Mouse (Mus musculus) activated CD4-positive, CD25-positive, alpha-beta regulatory T cell, adult 4 months (primary cell): ENCODE measurements around the gene Met. TPM values are rescaled to one million over a fixed set of nuclear protein-coding genes. Genes with fewer than 3 reads are reported as not detected.

Experiments used
- ATAC-seq: one replicate; pipeline ENCODE4 v1.8.0; 2017
- polyA plus RNA-seq, 2 experiments: library from polyadenylated mRNA; unstranded; fragments of 100-300 nt; shearing (Covaris generic); gene quantifications; one replicate each; pipeline ENCODE4 v1.2.1; 2017

Met gene
- polyA plus RNA-seq, 2 experiments from 2014 or later: not detected

DNA sequence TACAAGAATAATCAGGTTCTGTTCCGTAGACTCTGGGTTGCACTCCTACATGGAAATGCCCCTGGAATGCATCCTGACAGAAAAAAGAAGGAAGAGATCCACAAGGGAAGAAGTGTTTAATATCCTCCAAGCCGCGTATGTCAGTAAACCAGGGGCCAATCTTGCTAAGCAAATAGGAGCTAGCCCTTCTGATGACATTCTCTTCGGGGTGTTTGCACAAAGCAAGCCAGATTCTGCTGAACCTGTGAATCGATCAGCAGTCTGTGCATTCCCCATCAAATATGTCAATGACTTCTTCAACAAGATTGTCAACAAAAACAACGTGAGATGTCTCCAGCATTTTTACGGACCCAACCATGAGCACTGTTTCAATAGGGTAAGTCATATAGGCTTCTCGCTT is 28.5 kb downstream of the Met start:
- no peak for ATAC-seq

DNA sequence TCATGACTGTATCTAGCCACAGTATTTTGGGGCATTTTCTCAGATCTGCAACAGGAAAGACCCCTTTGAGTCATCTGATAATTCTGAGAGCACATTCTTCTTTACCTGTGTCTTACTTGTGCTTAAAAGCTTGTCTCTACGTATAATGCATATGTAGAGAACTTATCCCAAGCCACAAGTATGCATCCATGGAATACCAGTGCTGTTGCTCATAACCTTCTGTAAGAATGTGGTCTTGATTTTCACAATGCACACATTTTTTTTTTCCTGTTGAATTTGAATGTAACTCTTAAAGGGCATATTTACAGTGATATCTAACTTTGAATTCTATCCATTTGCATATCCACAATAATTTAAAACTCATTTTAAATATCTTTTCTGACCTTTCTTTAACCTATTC is 31.8 kb downstream of the Met start:
- ATAC-seq: no peak

DNA sequence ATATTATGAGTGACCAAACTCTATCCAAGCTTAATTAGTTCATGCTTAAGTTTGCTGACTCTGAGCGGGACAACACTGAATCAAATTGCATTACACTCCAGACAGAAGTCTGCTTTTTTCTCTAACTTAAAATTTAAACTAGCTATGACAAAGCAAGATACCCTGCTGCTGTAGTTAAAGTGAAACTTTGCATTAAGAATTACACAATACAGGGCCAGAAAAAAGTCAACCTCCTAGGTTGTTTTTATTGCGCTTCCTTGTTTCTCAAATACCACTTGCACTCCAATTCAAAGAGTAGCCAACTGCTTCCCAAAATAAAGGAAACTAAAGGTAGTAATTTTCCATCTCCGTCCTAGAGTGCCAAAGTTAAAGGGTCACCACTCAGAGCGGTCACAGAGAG is 33.8 kb downstream of the Met start:
- ATAC-seq: no peak

DNA sequence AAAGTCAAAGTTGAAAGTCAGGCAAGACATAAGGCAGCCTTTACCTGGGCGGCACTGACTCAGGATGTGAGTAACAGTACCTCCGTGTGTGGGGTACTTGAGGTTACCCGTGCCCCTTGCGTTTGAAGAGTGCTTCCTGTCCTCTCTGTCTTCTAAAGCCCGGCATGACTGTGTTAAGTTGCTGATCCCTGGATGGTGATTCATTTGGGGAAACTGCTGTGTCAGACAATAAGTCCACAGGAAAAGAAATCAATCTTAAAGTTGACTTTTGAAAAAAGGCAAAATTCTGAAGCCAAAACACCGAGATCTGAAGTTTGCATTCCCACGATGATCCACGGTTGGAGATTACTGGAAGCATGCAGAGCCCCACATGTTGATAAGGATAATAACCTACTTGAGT is 35.2 kb downstream of the Met start:
- ATAC-seq: no peak

DNA sequence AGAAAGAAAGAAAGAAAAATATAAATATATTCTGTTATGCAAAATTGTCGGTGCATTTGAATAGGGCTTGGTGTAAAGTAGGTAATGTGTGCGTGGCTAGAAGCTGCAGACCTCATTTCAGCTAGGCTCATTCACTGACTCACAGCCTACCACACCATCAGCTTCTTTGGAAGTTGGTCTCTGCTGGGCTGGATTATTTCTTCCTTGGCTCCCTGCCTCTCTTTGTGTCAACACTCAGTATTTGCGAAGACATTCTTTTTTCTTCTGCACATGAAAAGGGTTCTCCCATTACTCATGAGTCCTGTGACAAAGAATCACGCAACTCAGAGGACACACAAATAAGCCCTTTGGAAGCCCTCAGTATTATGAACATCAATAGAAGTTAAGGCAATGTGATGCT is 37.8 kb downstream of the Met start:
- no peak for ATAC-seq

DNA sequence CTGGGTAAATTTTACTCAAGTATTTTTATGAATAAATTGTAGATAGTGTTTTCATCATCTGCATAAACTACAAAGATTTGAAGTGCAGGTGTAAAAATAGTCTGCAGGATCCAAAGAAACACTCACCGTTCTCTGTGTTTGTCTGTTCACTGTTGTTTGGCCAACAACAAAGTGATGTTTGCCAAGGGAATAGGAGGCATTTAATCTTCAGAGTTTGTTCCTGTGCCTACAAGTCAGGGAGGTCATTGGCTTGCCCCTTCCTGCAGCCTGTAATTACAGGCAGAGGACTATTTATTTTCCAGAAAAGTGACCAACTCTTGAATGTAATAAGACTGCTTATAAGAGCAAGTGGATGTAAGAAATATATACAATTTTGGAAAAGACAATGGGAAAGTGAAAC is 38.7 kb downstream of the Met start:
- ATAC-seq: no peak

DNA sequence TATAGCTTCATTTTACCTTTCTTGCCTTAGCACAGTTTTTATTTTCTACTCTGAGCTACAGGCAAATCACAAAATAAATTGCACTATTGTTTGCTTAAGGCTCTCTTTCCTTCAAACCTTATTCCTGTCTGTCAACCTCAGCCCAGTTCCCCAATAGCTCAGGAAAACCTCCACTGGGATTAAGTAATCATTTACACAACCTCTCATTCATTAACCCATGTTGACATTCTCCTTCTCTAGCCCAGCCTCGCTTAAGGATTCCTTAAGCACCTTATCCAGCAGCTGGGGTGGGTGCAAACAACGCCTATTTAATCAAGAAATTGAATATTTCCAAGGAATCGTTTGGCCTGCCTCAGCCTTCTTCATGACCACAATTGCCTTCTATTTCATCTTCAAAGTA is 40.1 kb downstream of the Met start:
- ATAC-seq: no peak

DNA sequence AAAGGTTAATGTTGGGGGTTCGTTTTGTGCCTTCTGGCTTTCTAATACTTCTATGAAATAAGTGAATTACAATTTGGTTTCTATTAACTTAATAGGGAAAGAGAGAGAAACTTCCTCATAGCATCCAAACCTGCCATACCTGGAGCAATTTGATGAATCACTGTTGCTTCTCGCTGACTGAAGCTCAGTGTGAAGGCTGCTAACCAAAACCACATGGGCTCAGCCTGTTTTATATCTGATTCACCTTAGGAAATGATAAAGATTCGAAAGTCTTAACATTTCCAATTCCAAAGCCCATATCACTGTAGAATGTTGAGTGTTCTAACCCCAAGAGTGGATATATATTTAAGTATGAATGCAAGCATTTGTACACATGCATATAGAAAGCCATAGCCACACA is 41.9 kb downstream of the Met start:
- no peak for ATAC-seq

DNA sequence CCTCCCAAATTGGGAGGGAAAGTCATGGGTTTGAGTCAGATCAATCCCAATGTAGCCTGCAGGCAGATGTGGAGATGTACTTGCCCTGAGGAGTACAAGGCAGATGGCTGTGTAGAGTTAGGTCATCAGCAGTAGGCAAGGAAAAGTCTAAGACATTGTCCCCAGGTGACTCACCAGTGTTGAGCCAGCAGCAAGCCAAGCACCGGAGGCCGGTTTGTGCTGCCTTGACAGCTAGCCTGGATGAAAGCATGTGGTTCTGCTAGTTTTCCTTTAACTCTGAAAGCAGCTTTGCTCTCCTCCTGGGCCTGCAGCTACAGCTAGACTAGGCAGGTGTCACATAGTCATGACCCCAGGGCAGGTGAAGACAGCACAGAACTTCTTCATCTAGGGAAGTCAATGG is 43.2 kb downstream of the Met start:
- ATAC-seq: no peak

DNA sequence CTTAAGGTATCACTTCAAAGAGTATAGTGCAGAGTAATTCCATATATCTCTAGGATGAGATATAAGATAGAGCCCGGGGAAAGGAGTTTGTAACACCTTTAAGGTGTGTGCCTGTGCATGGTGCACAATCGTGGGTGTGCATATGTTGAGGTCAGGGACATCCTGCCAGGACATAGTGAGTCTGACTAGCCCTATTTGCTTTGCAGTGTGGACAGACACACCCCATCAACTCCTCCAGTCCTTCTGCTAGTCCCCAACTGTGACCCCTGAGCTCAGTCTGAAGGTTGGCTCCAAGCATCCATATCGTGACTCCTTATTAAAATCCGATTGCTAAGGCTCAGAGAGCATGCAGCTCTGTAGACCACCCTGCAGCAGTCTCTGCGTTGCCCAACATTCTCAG is 44.6 kb downstream of the Met start:
- no peak for ATAC-seq

DNA sequence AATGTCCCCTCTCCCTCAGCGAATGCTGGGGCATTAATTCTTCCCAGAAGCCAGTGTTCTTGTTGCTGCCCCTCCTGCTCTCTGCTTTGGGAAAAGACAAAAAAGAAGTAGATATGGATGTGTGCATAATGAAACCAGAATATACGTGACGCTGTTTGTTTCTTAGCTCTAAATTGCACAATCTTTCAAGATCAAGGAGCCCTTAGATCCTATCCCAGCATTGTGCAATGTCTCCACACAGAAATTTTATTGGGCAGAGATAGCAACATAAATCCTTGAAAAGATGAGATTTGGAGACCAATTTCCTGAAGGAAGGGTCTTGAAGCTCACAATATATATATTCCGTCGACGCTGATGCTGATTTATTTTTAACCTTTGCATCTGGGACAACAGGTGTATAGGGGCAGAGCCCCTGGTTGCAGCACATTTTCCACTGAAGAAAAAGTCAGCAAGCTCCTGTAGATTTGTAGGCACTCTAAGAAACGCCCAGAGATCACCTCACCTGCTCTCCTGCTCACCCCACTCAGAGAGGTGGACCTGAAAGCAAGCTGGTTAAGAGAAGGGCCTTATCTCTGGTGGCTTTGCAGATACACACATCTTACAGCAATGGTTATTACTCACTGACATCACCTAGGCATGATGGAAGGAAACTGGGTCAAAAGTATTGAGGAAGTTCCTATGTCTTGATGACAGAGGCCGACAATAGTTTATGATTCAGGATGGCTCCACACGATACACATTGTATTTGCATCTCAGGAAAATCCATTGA is 45.2 kb downstream of the Met start:
- ATAC-seq: no peak

DNA sequence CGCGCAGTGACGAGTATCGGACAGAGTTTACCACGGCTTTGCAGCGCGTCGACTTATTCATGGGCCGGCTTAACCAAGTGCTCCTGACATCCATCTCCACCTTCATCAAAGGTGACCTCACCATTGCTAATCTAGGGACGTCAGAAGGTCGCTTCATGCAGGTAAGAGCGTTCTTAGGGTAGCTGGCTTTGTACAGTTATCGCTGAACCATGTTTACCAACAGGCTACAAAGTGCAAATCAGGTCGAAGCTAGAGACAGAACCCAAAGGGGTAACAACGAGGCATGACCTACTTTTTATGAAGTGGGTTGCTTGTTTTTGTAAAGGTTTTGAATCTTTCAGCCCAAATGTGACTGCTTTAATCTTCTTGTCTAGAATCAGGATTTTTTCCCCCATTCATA is 49.8 kb downstream of the Met start:
- no peak for ATAC-seq

DNA sequence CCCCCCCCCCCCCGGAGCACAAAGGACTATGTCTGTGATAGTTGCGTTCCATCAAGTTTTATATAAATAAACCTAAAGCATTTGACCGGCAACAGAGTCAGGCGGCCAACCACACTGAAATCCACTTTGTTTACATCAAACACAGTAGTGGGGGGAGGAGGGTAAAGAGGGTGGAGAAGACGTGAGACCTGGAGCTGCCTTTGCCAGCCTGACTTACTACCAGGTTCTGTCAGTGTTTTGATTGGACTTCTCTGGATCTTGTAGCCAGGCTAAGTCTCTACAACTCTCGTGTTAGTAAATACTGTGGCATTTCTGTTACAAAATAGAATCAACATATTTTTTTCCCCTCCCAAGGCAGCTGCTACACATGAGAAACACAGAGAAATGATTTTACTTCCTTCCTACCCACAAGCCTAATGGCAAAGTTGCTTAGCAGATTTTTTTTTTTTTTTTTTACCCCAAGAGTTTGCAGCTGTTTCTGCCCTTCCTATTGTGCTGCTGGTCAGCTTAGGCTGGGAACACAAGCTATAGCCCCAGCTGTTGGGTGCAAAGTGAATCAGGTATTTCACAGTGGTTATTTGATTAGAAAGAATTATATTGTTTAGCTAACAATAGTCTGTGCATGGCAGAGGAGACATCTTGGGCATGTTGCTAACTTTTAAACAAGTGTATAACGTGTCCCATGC is 52.3 kb downstream of the Met start:
- no peak for ATAC-seq

DNA sequence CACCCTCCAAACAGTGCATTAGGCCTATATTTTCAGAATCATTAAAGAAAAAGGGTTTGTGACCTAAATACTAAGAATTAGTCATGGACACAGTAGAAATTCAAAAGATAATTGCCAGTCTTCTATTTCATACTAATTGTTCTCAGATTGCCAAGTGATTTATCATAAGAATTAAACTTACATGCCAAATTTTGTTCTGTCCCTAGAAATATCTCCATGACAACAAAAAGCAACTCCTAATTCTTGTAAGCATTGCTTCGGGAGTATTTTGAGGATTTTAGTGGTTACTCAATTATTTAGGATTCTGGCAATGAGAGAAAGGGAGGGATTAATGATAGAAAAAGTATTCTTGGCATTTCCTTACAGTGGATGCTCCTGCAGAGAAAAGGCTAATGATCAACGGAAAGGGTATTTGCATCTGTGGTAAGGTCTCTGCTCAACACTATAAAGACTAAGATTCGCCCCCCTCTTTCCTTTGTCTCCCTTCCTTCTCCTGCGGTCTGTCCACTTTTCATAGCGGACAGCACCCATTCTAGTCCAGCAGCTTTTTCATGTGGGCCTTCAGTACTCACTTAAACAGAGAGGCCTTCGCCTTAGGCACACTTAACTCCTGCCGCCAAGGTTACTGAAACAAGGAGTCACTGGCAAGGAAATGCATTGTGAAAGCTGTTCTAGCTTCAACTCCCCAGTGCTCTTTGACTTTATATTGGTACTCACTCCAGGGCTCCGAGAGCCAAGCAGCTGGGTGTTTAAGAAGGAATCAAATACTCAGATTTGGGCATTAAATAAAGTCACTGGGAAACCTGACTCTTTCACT is 58.5 kb downstream of the Met start:
- ATAC-seq: no peak

DNA sequence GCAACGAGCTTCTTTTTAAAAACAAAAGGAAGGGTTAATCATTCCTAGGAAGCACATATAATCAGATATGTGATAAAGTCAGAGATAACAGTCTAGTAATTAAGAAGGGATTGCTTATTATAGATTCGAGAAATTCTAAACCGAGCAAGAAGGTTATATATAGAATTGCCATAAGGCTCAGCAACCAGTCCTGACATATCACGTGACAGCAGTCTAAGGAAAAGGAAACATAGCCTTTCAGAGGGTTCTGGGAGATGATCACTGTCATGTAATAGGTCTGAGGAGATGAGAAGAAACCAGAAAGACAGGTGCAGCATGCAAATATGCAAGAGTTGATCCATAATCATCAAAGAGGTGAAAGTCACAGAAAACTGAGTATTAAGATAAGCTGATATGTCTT is 59.3 kb downstream of the Met start:
- no peak for ATAC-seq

DNA sequence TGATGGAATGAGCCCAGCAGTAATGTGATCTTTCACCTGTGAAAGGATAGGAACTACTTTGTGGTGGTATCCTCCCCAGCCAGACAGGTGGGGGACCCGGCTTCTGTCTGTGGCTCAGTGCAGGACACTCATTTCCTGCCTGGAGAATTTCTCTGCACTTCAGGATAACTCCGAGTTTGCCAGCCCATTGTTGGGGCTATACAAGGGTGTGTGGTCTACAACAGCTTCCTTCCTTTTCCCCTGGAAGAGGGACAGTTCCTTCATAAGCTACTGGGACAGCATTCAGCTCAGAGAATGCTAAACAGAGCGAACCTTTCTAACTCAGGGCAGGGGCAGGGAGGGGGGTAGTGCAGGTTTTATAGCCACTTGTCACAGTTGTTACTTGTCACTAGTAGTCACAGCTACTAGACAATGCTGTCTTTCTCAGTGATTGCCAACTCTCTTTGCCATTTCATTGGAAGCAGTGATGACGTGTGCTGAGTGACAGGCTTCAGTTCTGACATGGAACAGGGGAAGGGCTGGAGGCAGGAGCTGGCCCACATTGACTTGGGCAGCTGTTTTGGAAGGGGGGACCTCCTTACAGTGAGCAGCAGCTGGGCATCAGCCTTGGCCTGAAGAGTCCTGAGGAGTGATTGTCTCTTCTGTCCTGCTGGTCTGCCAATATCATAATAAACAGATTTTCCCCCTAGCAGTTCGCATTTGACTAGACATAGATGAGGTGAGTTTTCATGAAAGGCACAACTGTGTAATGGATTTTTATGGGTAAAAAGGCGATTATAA is 66.1 kb downstream of the Met start:
- ATAC-seq: no peak

DNA sequence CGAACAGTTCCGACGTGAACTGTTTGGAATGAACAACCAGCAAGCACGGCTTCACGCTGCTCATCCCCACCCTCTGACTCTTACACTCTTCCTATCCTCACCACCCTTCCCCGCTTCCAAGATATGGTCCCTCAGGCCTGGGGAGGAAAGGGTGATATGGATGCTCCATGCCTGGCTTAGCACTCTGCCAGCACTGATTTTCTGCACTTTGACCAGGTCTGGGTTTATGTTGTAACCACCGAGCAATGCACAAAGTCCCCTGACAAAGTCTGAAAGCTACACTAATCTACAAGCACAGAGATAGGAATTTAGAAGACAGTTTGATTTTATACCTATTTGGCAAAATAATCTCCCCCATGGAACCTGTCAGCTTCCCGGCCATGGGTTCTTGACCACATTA is 78.0 kb downstream of the Met start:
- ATAC-seq: no peak

DNA sequence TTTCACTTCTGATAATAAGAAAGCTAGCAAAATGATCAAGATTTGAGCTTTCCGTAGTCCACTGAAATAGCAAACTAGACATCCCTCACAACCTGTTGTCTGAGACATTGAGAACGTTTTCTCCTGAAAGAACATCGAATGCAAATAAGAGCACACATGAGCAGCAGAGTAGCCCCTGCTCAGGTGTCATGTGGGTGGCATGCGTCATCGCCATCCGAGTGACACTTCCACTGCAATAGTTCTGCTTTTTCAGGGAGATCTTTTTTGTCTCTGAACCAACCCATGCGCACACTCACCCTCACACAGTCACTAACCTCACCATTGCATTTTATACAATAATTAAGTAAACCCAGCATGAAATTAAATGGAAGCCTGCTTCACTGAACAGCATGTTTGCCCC is 78.8 kb downstream of the Met start:
- no peak for ATAC-seq

DNA sequence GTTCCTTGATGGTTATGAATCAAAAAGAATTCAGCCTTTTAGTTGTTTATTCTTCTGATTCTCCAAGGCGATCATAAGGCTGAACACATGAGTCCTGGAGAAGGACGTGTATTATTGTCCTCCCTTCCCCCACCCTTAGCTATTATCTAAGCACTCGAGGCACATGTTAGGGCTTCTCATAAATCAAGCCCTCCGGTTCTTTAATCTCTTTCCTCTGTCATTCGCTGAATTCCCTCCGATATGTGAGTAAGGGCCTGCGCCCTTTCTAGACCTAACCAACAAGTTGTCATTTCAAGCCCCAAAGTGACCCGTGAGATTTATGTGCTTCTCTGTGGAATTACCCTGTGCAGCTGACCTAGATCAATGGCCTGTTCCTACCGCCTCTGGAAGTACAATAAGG is 81.9 kb downstream of the Met start:
- no peak for ATAC-seq

DNA sequence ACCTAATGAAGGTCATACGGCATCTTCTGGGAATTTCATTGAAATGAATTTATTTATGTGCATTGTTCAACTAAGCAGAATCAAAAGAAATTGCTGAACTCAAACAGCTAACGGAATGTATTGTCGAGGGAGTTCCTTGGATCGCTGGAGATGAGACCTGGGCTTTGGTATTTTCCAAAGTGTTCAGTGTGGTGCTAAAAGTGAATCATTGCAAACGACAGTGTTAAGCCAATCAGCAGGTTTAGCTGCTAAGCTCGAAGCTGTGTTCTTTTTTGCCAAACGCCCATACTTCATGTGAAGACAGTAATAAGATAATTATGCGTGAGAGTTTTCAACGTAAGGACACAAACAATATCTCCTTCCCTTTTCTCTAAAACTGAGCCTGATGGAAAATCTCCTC is 82.7 kb downstream of the Met start:
- no peak for ATAC-seq

DNA sequence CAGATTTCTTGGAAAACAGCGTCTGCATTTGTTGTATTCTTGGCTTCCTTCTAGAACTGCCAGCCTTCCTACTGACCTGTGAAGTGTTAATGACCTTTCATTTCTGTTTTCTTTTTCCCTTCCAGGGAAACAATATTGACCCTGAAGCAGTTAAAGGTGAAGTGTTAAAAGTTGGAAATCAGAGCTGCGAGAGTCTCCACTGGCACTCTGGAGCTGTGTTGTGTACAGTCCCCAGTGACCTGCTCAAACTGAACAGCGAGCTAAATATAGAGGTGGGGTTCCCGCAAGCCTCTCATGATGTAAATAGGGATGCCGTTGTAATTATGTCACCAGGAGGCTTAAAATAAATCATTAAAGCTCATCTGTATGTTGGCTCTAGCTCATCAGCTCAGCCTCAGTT is 83.2 kb downstream of the Met start:
- no peak for ATAC-seq

DNA sequence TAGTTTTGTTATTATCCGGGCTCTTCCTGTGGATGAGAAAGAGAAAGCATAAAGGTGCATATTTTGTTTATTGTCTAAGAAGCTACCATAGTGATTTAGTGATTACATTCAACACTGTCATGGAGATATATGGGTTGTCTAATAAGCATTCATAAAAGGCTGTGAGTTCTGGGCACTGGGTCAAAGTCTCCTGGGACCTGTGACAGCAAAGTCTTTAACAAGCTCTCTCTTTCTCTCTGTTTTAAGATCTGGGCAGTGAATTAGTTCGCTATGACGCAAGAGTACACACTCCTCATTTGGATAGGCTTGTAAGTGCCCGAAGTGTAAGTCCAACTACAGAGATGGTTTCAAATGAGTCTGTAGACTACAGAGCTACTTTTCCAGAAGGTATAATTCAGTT is 85.2 kb downstream of the Met start:
- ATAC-seq: no peak

DNA sequence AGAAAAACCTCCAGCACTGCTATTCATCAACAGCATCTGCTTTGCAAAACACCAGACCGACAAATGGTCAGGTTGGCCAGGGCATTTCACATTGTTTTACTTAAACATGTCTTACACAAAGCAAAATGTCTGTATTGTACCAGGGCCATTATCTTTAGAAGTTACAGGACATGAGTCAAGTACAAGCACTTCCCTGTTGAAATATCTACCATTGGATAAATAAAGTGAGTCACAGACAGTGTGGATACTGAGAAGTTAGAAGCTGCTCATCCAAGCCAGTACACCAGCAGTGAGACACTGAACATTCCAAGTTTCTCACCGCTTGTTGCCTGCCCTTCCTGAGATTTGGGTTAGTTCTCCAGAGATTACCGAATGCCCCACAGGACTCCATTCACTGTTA is 86.0 kb downstream of the Met start:
- no peak for ATAC-seq
